Mouse (Mus musculus) neural tube, embryonic 14.5 days (tissue): ENCODE results near the gene Acbd7. TPM values are rescaled to one million over a fixed set of nuclear protein-coding genes. Genes with fewer than 3 reads are reported as not detected.

Experiments
- ATAC-seq: fragments of 200-750 bp; cut with Nextera tagmentation; 2 replicates; pipeline ENCODE4 v1.8.0; 2017; ENCODE audit warnings: low read depth, mild to moderate bottlenecking, moderate TSS enrichment, moderate library complexity
- H3K27ac ChIP-seq: fragments of 300-500 bp; sonication (generic); 2 replicates; pipeline ENCODE4 v1.5.1; 2014; ENCODE audit warnings: low read depth, mild to moderate bottlenecking, control low read depth, low read length, moderate library complexity, mixed read lengths
- H3K27me3 ChIP-seq: fragments of 300-500 bp; sonication (generic); 2 replicates; pipeline ENCODE4 v1.6.1; 2014; ENCODE audit warnings: low read length; ENCODE audit not compliant: control insufficient read depth, insufficient read depth
- H3K36me3 ChIP-seq: fragments of 300-500 bp; sonication (generic); 2 replicates; pipeline ENCODE4 v1.6.1; 2014; ENCODE audit warnings: low read length, mixed read lengths; ENCODE audit not compliant: control insufficient read depth, insufficient read depth
- H3K4me1 ChIP-seq: fragments of 300-500 bp; sonication (generic); 2 replicates; pipeline ENCODE4 v1.6.1; 2014; ENCODE audit warnings: low read length; ENCODE audit not compliant: control insufficient read depth, insufficient read depth
- H3K4me2 ChIP-seq: fragments of 300-500 bp; sonication (generic); 2 replicates; pipeline ENCODE4 v1.6.1; 2014; ENCODE audit warnings: mild to moderate bottlenecking, low read depth, low read length, control low read depth
- H3K4me3 ChIP-seq: fragments of 300-500 bp; sonication (generic); 2 replicates; pipeline ENCODE4 v1.5.1; 2014; ENCODE audit warnings: low read depth, low read length, control low read depth, mixed read lengths
- H3K9ac ChIP-seq: fragments of 300-500 bp; sonication (generic); replicated peaks from 2 replicates; pipeline ENCODE4 v1.6.1; 2014; ENCODE audit warnings: low read depth, mild to moderate bottlenecking, control low read depth, low read length, mixed read lengths
- H3K9me3 ChIP-seq: fragments of 300-500 bp; sonication (generic); 2 replicates; pipeline ENCODE4 v1.6.1; 2016; ENCODE audit warnings: low read length; ENCODE audit not compliant: control insufficient read depth
- WGBS: fragments of 180-500 bp; shearing (Covaris S2); extraction: QIAGEN DNeasy Blood & Tissue Kit; methylation state at CpG from one replicate; pipeline ENCODE4 v1.1.7; 2014; 5-methylcytosine and 5-hydroxymethylcytosine counted together
- polyA plus RNA-seq: library from polyadenylated mRNA; unstranded; fragments of >200 nt; fragmentation: Nextera tagmentation; extraction: Ambion mirVana; gene quantifications from 2 replicates; pipeline ENCODE4 v1.2.1, GENCODE M21; 2014

Gene Acbd7
- 2.3 and 5.4 TPM in 2 replicates for polyA plus RNA-seq

DNA sequence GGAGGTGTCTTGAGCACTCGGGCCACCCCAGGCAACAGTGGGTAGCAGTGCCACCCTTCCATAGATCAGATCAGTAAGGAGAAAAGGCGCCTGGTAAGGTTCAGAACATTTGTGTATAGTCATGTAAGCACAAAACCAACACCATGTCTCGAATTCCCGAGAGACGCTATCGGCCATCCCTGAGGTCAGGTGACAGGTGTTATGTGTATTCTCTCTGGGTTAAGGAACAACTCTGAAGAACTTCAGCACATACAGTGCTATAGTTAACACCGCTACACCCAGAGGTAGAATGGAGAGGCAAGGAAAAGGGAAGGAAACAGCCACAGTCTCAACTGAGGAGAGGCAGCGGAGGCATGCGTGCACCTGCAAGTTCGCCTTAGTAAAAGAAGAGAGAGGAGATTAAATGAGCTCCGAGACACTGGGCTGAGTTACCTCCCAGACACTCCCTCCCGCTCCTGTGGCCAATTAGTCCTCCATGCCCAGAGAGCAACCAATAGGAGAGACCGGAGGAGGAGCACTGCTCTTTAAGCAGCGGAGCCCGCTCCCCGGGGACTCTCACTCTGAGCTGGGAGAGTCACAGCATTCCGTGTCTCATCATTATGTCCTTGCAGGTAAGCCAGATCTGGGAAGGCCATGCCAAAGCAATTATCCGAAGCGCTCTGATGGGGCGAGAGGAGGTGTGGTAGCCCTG is at the start of gene Acbd7:
Acbd7 (plus strand) TSS at position 558 of the 691 bp plus-strand sequence.
- no peak for ATAC-seq
- Histone ChIP-seq H3K36me3 (no peaks in the 10 kb centered on the region), H3K9ac (0 out of 2 replicates have a peak within 1 kb of the TSS, but pooled peaks have one; percentile 17), H3K9me3 (no peaks in the 10 kb centered on the region), H3K27me3 (no peaks in the 10 kb centered on the region), H3K4me2 (peak within 1 kb of the TSS; percentile 47), H3K4me1 (peaks cover 9% of the 10 kb centered on the region; the same call in 1 of the 2 replicates), H3K4me3 (peak within 1 kb of the TSS; percentile 21), H3K27ac (no peak within 1 kb of the TSS)
- 5% methylated on average over 20 of the region's 20 CpGs for WGBS

GRCm38 (mm10) chr2:3286243-3286642 is 49.7 kb upstream of the Acbd7 start:
- Histone ChIP-seq H3K27me3 (no peaks in the 10 kb centered on the region), H3K4me3 (no peak overlapping the region), H3K36me3 (no peaks in the 10 kb centered on the region), H3K4me2 (no peak overlapping the region), H3K9ac (no peak overlapping the region), H3K9me3 (no peaks in the 10 kb centered on the region), H3K27ac (no peak overlapping the region), H3K4me1 (peaks cover 11% of the 10 kb centered on the region)
- no peak for ATAC-seq
- WGBS, result 85% methylated on average over 2 of the region's 2 CpGs

- no peak overlapping the region for H3K4me2 ChIP-seq
- no peaks in the 10 kb centered on the region for H3K9me3 ChIP-seq
- H3K36me3 ChIP-seq, result no peaks in the 10 kb centered on the region
- H3K27me3 ChIP-seq, result no peaks in the 10 kb centered on the region
- H3K4me1 ChIP-seq, result peaks cover 9% of the 10 kb centered on the region
- H3K4me3 ChIP-seq, result no peak overlapping the region
- H3K27ac ChIP-seq, result no peak overlapping the region
- H3K9ac ChIP-seq, result no peak overlapping the region
- WGBS, result 92% methylated on average over 1 of the region's 1 CpGs
- no peak for ATAC-seq
Observed at GRCm38 (mm10) chr2:3289581-3289980, 46.4 kb upstream of the Acbd7 start.

- Histone ChIP-seq H3K9me3 (no peaks in the 10 kb centered on the region), H3K36me3 (no peaks in the 10 kb centered on the region), H3K4me3 (no peak overlapping the region), H3K4me1 (no peaks in the 10 kb centered on the region), H3K27ac (no peak overlapping the region), H3K4me2 (no peak overlapping the region), H3K9ac (no peak overlapping the region), H3K27me3 (no peaks in the 10 kb centered on the region)
- WGBS, result 88% methylated on average over 1 of the region's 1 CpGs
- ATAC-seq, result no peak
Observed at GRCm38 (mm10) chr2:3292170-3292569, 43.8 kb upstream of the Acbd7 start.

GRCm38 (mm10) chr2:3295826-3296225 is 40.1 kb upstream of the Acbd7 start:
- H3K27ac ChIP-seq, result no peak overlapping the region
- no peak overlapping the region for H3K4me2 ChIP-seq
- H3K9me3 ChIP-seq, result no peaks in the 10 kb centered on the region
- H3K9ac ChIP-seq, result no peak overlapping the region
- no peak overlapping the region for H3K4me3 ChIP-seq
- H3K4me1 ChIP-seq, result no peaks in the 10 kb centered on the region
- no peaks in the 10 kb centered on the region for H3K36me3 ChIP-seq
- ATAC-seq, result no peak
- WGBS, result 94% methylated on average over 7 of the region's 7 CpGs
- no peaks in the 10 kb centered on the region for H3K27me3 ChIP-seq

DNA sequence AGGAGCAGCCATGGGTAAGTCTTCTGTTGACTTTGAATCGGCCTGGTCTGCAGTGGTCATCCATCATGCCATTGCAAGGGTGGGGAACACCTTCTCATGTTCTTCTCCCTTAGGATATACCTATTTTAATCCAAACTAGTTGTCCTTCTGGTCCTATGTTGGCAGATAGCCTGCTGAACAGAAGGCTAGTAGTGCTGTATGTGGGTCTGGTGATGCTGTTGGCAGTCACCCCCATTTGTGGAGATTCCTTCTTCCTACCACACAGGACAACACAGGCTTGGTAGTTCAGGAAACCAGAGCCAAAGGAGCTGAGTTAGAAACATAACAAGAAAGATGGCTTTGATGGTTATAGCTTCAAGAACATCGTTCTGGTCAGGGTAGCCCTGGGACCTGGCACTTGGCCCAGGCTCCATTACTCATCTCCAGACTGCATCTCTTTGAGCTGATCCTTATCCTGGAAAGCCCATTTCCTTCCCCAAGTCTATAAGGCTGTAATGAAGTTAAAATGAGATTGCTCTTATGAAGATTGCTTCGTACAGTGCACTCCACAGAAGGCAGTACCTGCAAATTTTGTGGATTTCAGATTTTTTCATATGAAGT is 30.4 kb upstream of the Acbd7 start:
- WGBS, result 70% methylated on average over 3 of the region's 3 CpGs
- no peaks in the 10 kb centered on the region for H3K4me1 ChIP-seq
- H3K27ac ChIP-seq, result no peak overlapping the region
- H3K9ac ChIP-seq, result no peak overlapping the region
- H3K4me3 ChIP-seq, result no peak overlapping the region
- no peaks in the 10 kb centered on the region for H3K9me3 ChIP-seq
- no peak for ATAC-seq
- H3K4me2 ChIP-seq, result no peak overlapping the region
- no peaks in the 10 kb centered on the region for H3K27me3 ChIP-seq
- no peaks in the 10 kb centered on the region; the same call in 1 of the 2 replicates for H3K36me3 ChIP-seq

DNA sequence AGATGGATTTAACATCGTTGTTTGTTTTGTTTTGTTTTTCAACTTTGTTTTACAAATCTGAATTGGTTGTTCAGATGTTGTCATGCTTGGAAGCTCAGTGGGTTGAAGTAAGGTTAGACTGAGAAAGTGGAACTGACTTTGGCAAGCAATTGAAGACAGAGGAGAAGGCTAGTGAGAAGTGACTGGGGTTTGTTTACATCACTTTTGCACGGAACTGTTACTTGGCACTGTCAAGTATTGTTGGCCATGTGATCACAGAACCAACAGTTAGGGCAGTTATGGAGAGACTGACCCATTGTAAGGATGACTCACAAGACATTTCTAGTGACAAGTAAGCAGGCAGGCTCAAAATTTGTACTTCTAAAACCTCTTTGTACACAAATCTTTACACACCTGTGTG is 12.8 kb upstream of the Acbd7 start:
- Histone ChIP-seq H3K9me3 (no peaks in the 10 kb centered on the region), H3K4me3 (no peak overlapping the region), H3K27me3 (no peaks in the 10 kb centered on the region), H3K36me3 (peaks cover 44% of the 10 kb centered on the region), H3K9ac (no peak overlapping the region), H3K4me1 (no peaks in the 10 kb centered on the region), H3K4me2 (no peak overlapping the region), H3K27ac (no peak overlapping the region)
- WGBS, result 92% methylated on average over 2 of the region's 2 CpGs
- ATAC-seq, result no peak

- WGBS, result 97% methylated on average over 7 of the region's 7 CpGs
- Histone ChIP-seq H3K9me3 (no peaks in the 10 kb centered on the region), H3K4me1 (no peaks in the 10 kb centered on the region), H3K27me3 (no peaks in the 10 kb centered on the region), H3K36me3 (peaks cover 52% of the 10 kb centered on the region), H3K9ac (no peak overlapping the region), H3K4me2 (no peak overlapping the region), H3K27ac (no peak overlapping the region), H3K4me3 (no peak overlapping the region)
- ATAC-seq, result no peak
Observed at GRCm38 (mm10) chr2:3324381-3325130, 11.4 kb upstream of the Acbd7 start.

GRCm38 (mm10) chr2:3326547-3326946 is 9.4 kb upstream of the Acbd7 start:
- Histone ChIP-seq H3K9me3 (no peaks in the 10 kb centered on the region), H3K4me2 (no peak overlapping the region), H3K27ac (no peak overlapping the region), H3K4me1 (peaks cover 5% of the 10 kb centered on the region; the same call in 1 of the 2 replicates), H3K36me3 (peaks cover 54% of the 10 kb centered on the region), H3K27me3 (no peaks in the 10 kb centered on the region), H3K4me3 (no peak overlapping the region), H3K9ac (no peak overlapping the region)
- no peak for ATAC-seq
- 88% methylated on average over 1 of the region's 1 CpGs for WGBS
